Mouse (Mus musculus) kidney, embryonic 15.5 days (tissue): ENCODE measurements around the gene Selenov. TPM values are rescaled to one million over a fixed set of nuclear protein-coding genes. Genes with fewer than 3 reads are reported as not detected.
A peak's percentile ranks its signal among the peaks of the same experiment; 100 is the strongest.

Experiments
- ATAC-seq: fragments of 200-750 bp; cut with Nextera tagmentation; replicated peaks from 2 replicates; pipeline ENCODE4 v1.8.0; 2017; ENCODE audit warnings: moderate TSS enrichment; ENCODE audit not compliant: low FRiP score
- H3K27ac ChIP-seq: fragments of 300-500 bp; sonication (generic); 2 replicates; pipeline ENCODE4 v1.5.1; 2015; ENCODE audit warnings: mild to moderate bottlenecking, inconsistent platforms
- H3K27me3 ChIP-seq: fragments of 300-500 bp; sonication (generic); 2 replicates; pipeline ENCODE4 v1.6.1; 2015; ENCODE audit warnings: inconsistent platforms
- H3K36me3 ChIP-seq: fragments of 300-500 bp; sonication (generic); 2 replicates; pipeline ENCODE4 v1.6.1; 2015; ENCODE audit warnings: inconsistent platforms
- H3K4me1 ChIP-seq: fragments of 300-500 bp; sonication (generic); 2 replicates; pipeline ENCODE4 v1.6.1; 2015; ENCODE audit warnings: inconsistent platforms
- H3K4me2 ChIP-seq: fragments of 300-500 bp; sonication (generic); 2 replicates; pipeline ENCODE4 v1.6.1; 2015; ENCODE audit warnings: moderate library complexity, mild to moderate bottlenecking, inconsistent platforms
- H3K4me3 ChIP-seq: fragments of 300-500 bp; sonication (generic); replicated peaks from 2 replicates; pipeline ENCODE4 v1.5.1; 2015; ENCODE audit warnings: mild to moderate bottlenecking, inconsistent platforms
- H3K9ac ChIP-seq: fragments of 300-500 bp; sonication (generic); 2 replicates; pipeline ENCODE4 v1.6.1; 2015; ENCODE audit warnings: mild to moderate bottlenecking, inconsistent platforms
- H3K9me3 ChIP-seq: fragments of 300-500 bp; sonication (generic); replicated peaks from 2 replicates; pipeline ENCODE4 v1.6.1; 2016; ENCODE audit warnings: inconsistent platforms
- WGBS: fragments of 180-500 bp; shearing (Covaris S2); methylation state at CpG from one replicate; pipeline ENCODE4 v1.1.7; 2015; ENCODE audit warnings: mixed read lengths; 5-methylcytosine and 5-hydroxymethylcytosine counted together
- polyA plus RNA-seq: library from polyadenylated mRNA; unstranded; fragments of >200 nt; fragmentation: Nextera tagmentation; extraction: Ambion mirVana; gene quantifications from 2 replicates; pipeline ENCODE4 v1.2.1, GENCODE M21; 2015

Gene Selenov
- polyA plus RNA-seq, 1 experiment from 2014 or later = 0.57 TPM

GRCm38 (mm10) chr7:28311926-28312543 is 21.0 kb upstream of the Selenov start, which contains the start of gene Timm50:
Timm50 (minus strand) TSS chr7:28312072.
- Histone ChIP-seq H3K9ac (peak within 1 kb of the TSS; percentile 96), H3K4me2 (peak within 1 kb of the TSS; percentile 88), H3K27me3 (no peaks in the 10 kb centered on the region), H3K9me3 (no peaks in the 10 kb centered on the region), H3K27ac (peak within 1 kb of the TSS; percentile 82), H3K4me1 (peaks cover 25% of the 10 kb centered on the region), H3K36me3 (peaks cover 64% of the 10 kb centered on the region), H3K4me3 (peak within 1 kb of the TSS; percentile 99)
- ATAC-seq = peak; percentile 98
- under 1% methylated on average over 45 of the region's 45 CpGs for WGBS

DNA sequence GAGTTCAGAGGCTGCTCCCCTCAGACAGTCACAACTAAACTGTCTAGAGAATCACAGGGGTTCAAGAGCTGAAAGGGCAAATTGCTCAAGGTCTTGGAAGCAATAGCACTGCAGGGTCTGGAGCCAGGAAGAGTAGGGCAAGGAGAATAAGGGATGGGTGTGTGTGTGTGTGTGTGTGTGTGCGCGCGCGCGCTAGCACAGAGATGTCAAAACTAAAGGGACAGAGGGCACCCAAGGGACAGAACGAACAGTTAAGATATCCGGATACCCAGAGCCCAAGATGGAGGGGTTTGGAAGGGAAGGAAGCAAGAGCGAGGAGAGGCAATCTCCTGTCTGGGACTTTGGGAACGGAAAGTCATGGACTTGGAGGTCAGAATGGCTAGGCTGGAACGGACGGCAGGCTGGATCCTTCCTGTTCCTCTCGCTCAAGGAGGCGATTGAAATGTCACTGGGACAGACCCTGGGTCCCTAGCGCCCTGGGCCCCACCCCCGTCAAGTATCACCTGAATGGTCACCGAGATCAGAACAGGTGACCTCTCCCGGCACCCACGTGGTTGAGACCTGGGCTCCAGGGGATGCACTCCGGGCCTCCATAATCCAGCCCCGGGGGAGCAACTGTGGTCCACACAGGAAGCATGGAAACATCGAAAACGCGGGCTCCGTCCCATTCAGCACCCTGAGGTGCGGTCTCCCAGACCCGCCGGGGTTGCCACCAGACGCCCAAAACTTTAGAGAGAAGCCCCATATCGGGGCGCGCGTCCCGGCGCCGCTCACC is 20.4 kb upstream of the Selenov start:
- Histone ChIP-seq H3K9ac (peak overlapping the region; percentile 96), H3K4me3 (peak overlapping the region; percentile 99), H3K9me3 (no peaks in the 10 kb centered on the region), H3K36me3 (peaks cover 64% of the 10 kb centered on the region), H3K4me1 (peaks cover 25% of the 10 kb centered on the region), H3K27me3 (no peaks in the 10 kb centered on the region), H3K4me2 (peak overlapping the region; percentile 88), H3K27ac (peak overlapping the region; percentile 82)
- peak; percentile 68 for ATAC-seq
- WGBS = 4% methylated on average over 35 of the region's 35 CpGs

GRCm38 (mm10) chr7:28309737-28310136 is 18.8 kb upstream of the Selenov start:
- no peak overlapping the region for H3K27ac ChIP-seq
- no peak for ATAC-seq
- WGBS = 30% methylated on average over 9 of the region's 9 CpGs
- no peaks in the 10 kb centered on the region for H3K9me3 ChIP-seq
- peaks cover 25% of the 10 kb centered on the region for H3K4me1 ChIP-seq
- peaks cover 64% of the 10 kb centered on the region for H3K36me3 ChIP-seq
- H3K9ac ChIP-seq = no peak overlapping the region
- peak overlapping the region; percentile 99; the same call in 1 of the 2 replicates for H3K4me3 ChIP-seq
- H3K27me3 ChIP-seq = no peaks in the 10 kb centered on the region
- no peak overlapping the region for H3K4me2 ChIP-seq

DNA sequence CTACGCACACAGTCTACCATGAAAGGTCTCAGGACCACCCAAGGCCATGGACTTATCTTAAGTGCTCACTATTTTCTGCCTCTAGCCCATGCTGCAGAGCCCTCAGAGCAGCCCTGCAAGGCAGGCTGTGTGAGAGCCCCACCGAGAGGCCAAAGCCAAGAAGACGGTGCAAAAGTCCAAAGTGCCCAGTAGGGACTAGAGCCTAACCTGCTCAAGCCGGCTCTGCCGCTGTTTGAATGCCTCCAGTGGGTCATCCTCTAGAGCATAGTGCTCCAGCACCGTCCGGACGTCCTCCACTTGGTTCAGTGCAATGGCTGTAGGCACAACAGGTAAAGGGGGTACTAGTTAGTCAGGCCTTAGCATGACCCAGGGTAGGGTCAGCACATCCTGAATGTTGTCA is 15.2 kb upstream of the Selenov start:
- Histone ChIP-seq H3K36me3 (peaks cover 59% of the 10 kb centered on the region), H3K27me3 (peaks cover 27% of the 10 kb centered on the region), H3K9ac (no peak overlapping the region), H3K27ac (no peak overlapping the region), H3K4me3 (no peak overlapping the region), H3K9me3 (no peaks in the 10 kb centered on the region), H3K4me1 (peaks cover 28% of the 10 kb centered on the region), H3K4me2 (no peak overlapping the region)
- ATAC-seq = no peak
- 89% methylated on average over 8 of the region's 8 CpGs for WGBS

DNA sequence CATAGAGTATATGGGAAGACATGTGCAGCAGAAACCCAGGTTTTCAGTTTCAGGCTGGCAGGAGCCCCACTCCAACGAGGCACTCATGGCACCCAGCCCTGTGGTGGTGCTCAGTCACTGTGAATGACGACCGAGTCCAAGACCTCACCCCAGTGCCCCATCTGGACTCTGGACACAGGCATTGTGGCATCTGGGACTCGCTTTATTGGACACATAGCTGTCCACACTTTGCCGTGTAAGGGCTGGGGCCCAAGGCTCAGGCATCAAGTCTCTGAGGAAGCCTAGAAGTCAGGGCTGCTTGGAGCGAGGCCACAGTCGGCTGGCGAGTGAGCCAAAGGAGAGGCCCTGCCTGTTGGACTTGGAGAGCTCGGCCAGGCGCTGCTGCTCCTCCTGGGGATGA is 14.7 kb upstream of the Selenov start:
- ATAC-seq = no peak
- 90% methylated on average over 10 of the region's 10 CpGs for WGBS
- peaks cover 33% of the 10 kb centered on the region for H3K27me3 ChIP-seq
- H3K9ac ChIP-seq = no peak overlapping the region
- H3K36me3 ChIP-seq = peaks cover 59% of the 10 kb centered on the region
- no peak overlapping the region for H3K4me3 ChIP-seq
- H3K27ac ChIP-seq = no peak overlapping the region
- H3K4me1 ChIP-seq = peaks cover 25% of the 10 kb centered on the region
- H3K4me2 ChIP-seq = no peak overlapping the region
- no peaks in the 10 kb centered on the region for H3K9me3 ChIP-seq

DNA sequence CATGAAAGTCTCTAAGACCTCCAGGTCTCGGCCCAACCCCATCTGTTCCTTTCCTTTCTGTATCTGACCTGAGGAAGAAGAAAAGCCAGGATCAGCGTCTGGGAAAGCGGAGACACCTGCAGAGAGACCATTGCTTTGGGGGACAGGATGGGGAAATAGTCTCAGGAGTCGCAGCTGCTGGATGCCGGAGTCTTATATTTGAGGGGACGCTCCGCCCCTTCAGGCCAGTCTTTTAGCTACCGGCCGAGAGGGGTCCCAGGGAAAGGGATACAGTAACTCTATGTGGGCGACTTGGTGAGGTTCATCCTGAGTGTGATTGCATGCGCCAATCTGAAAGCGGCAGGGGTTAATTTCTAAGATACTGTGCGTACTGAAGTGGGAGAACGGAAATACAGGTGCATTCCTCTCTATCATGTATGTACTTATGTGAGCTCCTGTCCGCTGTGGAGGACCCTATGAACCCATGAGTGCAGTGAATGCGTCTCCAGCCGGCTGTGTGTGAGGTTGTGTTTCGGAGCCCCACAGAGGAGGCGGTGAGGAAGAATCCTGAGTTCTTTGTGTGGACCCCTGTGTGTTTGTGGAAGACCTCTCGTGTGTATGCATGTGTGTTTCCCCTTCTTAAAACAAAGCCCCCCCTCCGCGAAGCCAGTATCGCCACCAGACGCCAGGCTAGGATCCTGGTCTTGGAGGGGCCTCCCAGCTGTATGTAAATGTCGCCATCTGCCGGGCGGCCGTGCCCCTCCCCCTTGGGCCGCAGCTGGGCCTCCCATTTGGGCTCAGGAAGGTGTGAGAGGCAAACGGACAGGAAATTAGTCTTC is 10.8 kb upstream of the Selenov start, which contains the start of gene Dll3:
TSS of gene Dll3 (minus strand) at position 623 of the 818 bp plus-strand sequence.
- no peak within 1 kb of the TSS for H3K27ac ChIP-seq
- no peak within 1 kb of the TSS for H3K9ac ChIP-seq
- H3K36me3 ChIP-seq = peaks cover 22% of the 10 kb centered on the region
- H3K4me1 ChIP-seq = peaks cover 21% of the 10 kb centered on the region
- H3K4me2 ChIP-seq = peak within 1 kb of the TSS; percentile 67
- 1% methylated on average over 30 of the region's 30 CpGs for WGBS
- no peaks in the 10 kb centered on the region for H3K9me3 ChIP-seq
- H3K27me3 ChIP-seq = peaks cover 71% of the 10 kb centered on the region
- ATAC-seq = peak; percentile 53
- H3K4me3 ChIP-seq = peak within 1 kb of the TSS; percentile 36

GRCm38 (mm10) chr7:28298837-28299625 is 8.0 kb upstream of the Selenov start:
- H3K4me3 ChIP-seq = peak overlapping the region; percentile 22
- H3K9ac ChIP-seq = no peak overlapping the region
- H3K4me1 ChIP-seq = peaks cover 29% of the 10 kb centered on the region
- peak overlapping the region; percentile 49 for H3K4me2 ChIP-seq
- H3K36me3 ChIP-seq = no peaks in the 10 kb centered on the region
- WGBS = 16% methylated on average over 43 of the region's 43 CpGs
- no peak for ATAC-seq
- no peaks in the 10 kb centered on the region for H3K9me3 ChIP-seq
- peaks cover 98% of the 10 kb centered on the region for H3K27me3 ChIP-seq
- H3K27ac ChIP-seq = no peak overlapping the region

DNA sequence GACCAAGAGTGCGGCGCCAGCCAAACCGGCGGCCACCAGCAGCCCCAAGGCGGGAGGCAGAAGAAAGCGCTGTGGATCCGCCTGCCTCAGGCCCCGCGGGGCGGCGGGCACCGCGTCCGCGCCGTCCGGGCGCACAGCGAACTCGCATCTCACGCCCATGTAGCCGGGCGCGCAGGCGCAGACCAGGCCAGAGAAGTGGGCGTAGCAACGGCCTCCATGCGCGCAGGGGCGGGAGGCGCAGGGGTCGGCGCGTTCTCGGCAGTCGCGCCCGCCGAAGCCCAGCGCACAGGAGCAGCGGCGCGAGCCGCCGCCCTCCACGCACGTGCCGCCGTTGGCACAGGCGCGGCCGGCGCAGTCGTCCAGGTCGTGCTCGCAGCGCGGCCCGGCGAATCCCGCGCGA is 3.5 kb upstream of the Selenov start:
- Histone ChIP-seq H3K4me1 (peaks cover 29% of the 10 kb centered on the region), H3K4me3 (peak overlapping the region; percentile 57), H3K9ac (peak overlapping the region; percentile 53), H3K27me3 (peaks cover 99% of the 10 kb centered on the region), H3K4me2 (peak overlapping the region; percentile 97), H3K9me3 (no peaks in the 10 kb centered on the region), H3K27ac (no peak overlapping the region), H3K36me3 (no peaks in the 10 kb centered on the region)
- ATAC-seq = peak; percentile 52; the same call in 1 of the 2 replicates
- 1% methylated on average over 63 of the region's 63 CpGs for WGBS

DNA sequence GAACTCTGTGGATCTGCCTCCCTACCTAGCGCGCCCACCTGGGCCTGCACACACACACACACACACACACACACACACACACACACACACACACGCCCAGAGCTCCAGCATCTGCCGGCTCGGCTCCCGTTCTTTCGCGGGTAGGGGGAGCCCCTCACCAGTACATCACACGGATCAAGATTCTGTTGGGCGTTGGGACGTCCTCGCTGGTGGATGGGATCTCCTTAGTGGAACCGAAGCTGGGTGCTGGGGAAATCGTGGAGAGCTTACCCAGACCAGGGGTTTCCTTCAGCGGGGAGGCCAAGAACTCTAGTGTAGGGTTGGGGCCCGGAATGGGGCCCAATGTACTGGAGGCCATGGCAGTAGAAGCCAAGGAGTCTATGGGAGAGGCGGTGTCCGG is 821 bp downstream of the Selenov start:
- no peak overlapping the region for H3K27ac ChIP-seq
- peaks cover 23% of the 10 kb centered on the region for H3K4me1 ChIP-seq
- ATAC-seq = peak; percentile 26; the same call in 1 of the 2 replicates
- peak overlapping the region; percentile 62 for H3K4me2 ChIP-seq
- H3K4me3 ChIP-seq = peak overlapping the region; percentile 36
- H3K27me3 ChIP-seq = peaks cover 81% of the 10 kb centered on the region
- peak overlapping the region; percentile 12; the same call in 1 of the 2 replicates for H3K9ac ChIP-seq
- WGBS = 0% methylated on average over 18 of the region's 18 CpGs
- H3K36me3 ChIP-seq = no peaks in the 10 kb centered on the region
- H3K9me3 ChIP-seq = no peaks in the 10 kb centered on the region

DNA sequence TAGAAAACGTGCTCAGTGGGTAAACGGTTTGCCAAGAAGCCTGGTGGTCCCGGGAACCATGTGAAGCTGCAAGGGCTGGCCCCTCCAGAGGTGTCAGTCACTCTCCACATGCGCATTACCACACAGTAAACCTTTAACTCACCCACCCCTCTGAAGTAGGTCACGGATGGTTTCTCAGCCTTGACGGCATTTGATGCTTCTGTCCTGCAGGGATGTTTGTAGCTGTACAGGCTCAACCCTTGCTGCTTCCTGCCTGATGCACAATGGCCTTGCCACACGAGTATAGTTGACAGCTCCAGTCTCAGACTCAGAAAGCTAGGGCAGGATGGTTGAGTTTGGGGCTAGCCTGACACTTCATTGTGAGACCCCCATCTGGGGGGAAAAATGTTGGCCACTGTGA is 10.4 kb downstream of the Selenov start:
- peak; percentile 62 for ATAC-seq
- 53% methylated on average over 7 of the region's 7 CpGs for WGBS

DNA sequence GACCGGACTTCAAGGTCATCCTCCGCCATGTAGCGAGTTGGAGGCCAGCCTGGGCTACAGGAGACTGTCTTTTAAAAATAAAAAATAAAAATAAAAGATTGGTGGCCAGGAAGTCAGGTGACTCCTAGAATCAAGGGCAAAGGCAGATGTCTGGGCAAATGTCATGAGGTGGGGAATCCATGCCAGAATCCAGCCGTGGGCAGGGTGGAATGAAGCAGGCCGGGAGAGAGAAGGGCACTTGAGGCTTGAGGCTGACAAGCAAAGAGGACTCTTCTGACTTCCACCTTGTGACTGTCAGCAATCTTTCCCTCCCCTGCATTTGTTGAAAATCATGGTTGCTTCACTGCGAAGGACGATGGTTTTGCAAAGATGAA is 12.7 kb downstream of the Selenov start:
- Histone ChIP-seq H3K4me1 (peaks cover 13% of the 10 kb centered on the region), H3K4me3 (peak overlapping the region; percentile 81), H3K27ac (no peak overlapping the region), H3K9ac (peak overlapping the region; percentile 91), H3K27me3 (no peaks in the 10 kb centered on the region), H3K36me3 (no peaks in the 10 kb centered on the region), H3K4me2 (peak overlapping the region; percentile 93), H3K9me3 (no peaks in the 10 kb centered on the region)
- ATAC-seq = peak; percentile 2; the same call in 1 of the 2 replicates
- WGBS = 82% methylated on average over 7 of the region's 7 CpGs

More for the DNA sequence above, 10.4 kb downstream of the Selenov start:
- no peaks in the 10 kb centered on the region for H3K27me3 ChIP-seq
- H3K4me3 ChIP-seq = no peak overlapping the region
- no peak overlapping the region for H3K4me2 ChIP-seq
- H3K36me3 ChIP-seq = no peaks in the 10 kb centered on the region
- no peaks in the 10 kb centered on the region for H3K9me3 ChIP-seq
- H3K27ac ChIP-seq = no peak overlapping the region
- H3K4me1 ChIP-seq = peaks cover 13% of the 10 kb centered on the region
- H3K9ac ChIP-seq = no peak overlapping the region
